Mouse (Mus musculus): ENCODE results near the gene Ywhag. TPM values are rescaled to one million over a fixed set of nuclear protein-coding genes. Genes with fewer than 3 reads are reported as not detected.
A peak's percentile ranks its signal among the peaks of the same experiment; 100 is the strongest.

The Ywhag gene
- total RNA-seq, 2 experiments from 2014 or later, result 88.3 to 124 TPM

- ATAC-seq (replicated peaks; ENCODE audit: poor library complexity), result peak; percentile 13; the same call in 1 of the 2 replicates
Measured at GRCm38 (mm10) chr5:135916051-135916565, 18.3 kb downstream of the Ywhag start.

GRCm38 (mm10) chr5:135914156-135914555 lies 20.3 kb downstream of the Ywhag start:
- ATAC-seq (replicated peaks; ENCODE audit: poor library complexity), result no peak; the same call in 1 of the 2 replicates

- ATAC-seq (replicated peaks; ENCODE audit: poor library complexity), result peak; percentile 37; the same call in 1 of the 2 replicates
Measured at GRCm38 (mm10) chr5:135913201-135913600, 21.2 kb downstream of the Ywhag start.

- ATAC-seq (replicated peaks; ENCODE audit: poor library complexity), result no peak
Measured at GRCm38 (mm10) chr5:135911633-135912220, 22.7 kb downstream of the Ywhag start.

- ATAC-seq (replicated peaks; ENCODE audit: poor library complexity), result no peak
Measured at GRCm38 (mm10) chr5:135910813-135911212, 23.6 kb downstream of the Ywhag start.

- no peak for ATAC-seq (replicated peaks; ENCODE audit: poor library complexity)
Measured at GRCm38 (mm10) chr5:135909646-135910045, 24.8 kb downstream of the Ywhag start.

GRCm38 (mm10) chr5:135908989-135909388 lies 25.4 kb downstream of the Ywhag start:
- no peak for ATAC-seq (replicated peaks; ENCODE audit: poor library complexity)

GRCm38 (mm10) chr5:135908185-135908584 lies 26.2 kb downstream of the Ywhag start:
- ATAC-seq (replicated peaks; ENCODE audit: poor library complexity), result no peak

GRCm38 (mm10) chr5:135907256-135907655 lies 27.2 kb downstream of the Ywhag start:
- ATAC-seq (replicated peaks; ENCODE audit: poor library complexity), result no peak

GRCm38 (mm10) chr5:135906846-135907245 lies 27.6 kb downstream of the Ywhag start:
- peak; percentile 51 for ATAC-seq (replicated peaks; ENCODE audit: poor library complexity)

GRCm38 (mm10) chr5:135905320-135906225 lies 28.8 kb downstream of the Ywhag start:
- peak; percentile 26; the same call in 1 of the 2 replicates for ATAC-seq (replicated peaks; ENCODE audit: poor library complexity)

GRCm38 (mm10) chr5:135904259-135904658 lies 30.2 kb downstream of the Ywhag start:
- no peak for ATAC-seq (replicated peaks; ENCODE audit: poor library complexity)

- ATAC-seq (replicated peaks; ENCODE audit: poor library complexity), result peak; percentile 78
Measured at GRCm38 (mm10) chr5:135903551-135904151, 30.8 kb downstream of the Ywhag start.

GRCm38 (mm10) chr5:135903058-135903457 lies 31.4 kb downstream of the Ywhag start:
- ATAC-seq (replicated peaks; ENCODE audit: poor library complexity), result no peak

- ATAC-seq (replicated peaks; ENCODE audit: poor library complexity), result no peak
Measured at GRCm38 (mm10) chr5:135901354-135902095, 32.9 kb downstream of the Ywhag start.

- ATAC-seq (replicated peaks; ENCODE audit: poor library complexity), result no peak
Measured at GRCm38 (mm10) chr5:135900701-135901100, 33.7 kb downstream of the Ywhag start.

- no peak for ATAC-seq (replicated peaks; ENCODE audit: poor library complexity)
Measured at GRCm38 (mm10) chr5:135899833-135900232, 34.6 kb downstream of the Ywhag start.

- ATAC-seq (replicated peaks; ENCODE audit: poor library complexity), result no peak
Measured at GRCm38 (mm10) chr5:135898995-135899394, 35.4 kb downstream of the Ywhag start.

- peak; percentile 61 for ATAC-seq (replicated peaks; ENCODE audit: poor library complexity)
Measured at GRCm38 (mm10) chr5:135898028-135898427, 36.4 kb downstream of the Ywhag start.

GRCm38 (mm10) chr5:135894958-135895357 lies 39.5 kb downstream of the Ywhag start:
- no peak for ATAC-seq (replicated peaks; ENCODE audit: poor library complexity)
